Mouse (Mus musculus) kidney, adult 2 months (tissue): ENCODE measurements around the gene Pdx1. TPM values are rescaled to one million over a fixed set of nuclear protein-coding genes. Genes with fewer than 3 reads are reported as not detected.

Source experiments
- DNase-seq: peaks from one replicate; pipeline ENCODE4 v3.0.0; 2021
- H3K27ac ChIP-seq: fragments of 200-500 bp; 2 replicates; pipeline ENCODE4 v1.5.1; 2012; ENCODE audit warnings: low read depth, low read length, control low read depth, inconsistent platforms; ENCODE audit not compliant: insufficient read depth
- H3K27me3 ChIP-seq: fragments of 200-500 bp; replicated peaks from 2 replicates; pipeline ENCODE4 v1.6.1; 2012; ENCODE audit warnings: mild to moderate bottlenecking, moderate library complexity, low read length, inconsistent platforms; ENCODE audit not compliant: control insufficient read depth, insufficient read depth
- H3K36me3 ChIP-seq: fragments of 200-500 bp; 2 replicates; pipeline ENCODE4 v1.6.1; 2012; ENCODE audit warnings: mild to moderate bottlenecking, moderate library complexity, low read length, inconsistent platforms; ENCODE audit not compliant: control insufficient read depth, insufficient read depth
- H3K4me1 ChIP-seq: fragments of 200-500 bp; 2 replicates; pipeline ENCODE4 v1.6.1; 2011; ENCODE audit warnings: low read length; ENCODE audit not compliant: control insufficient read depth, insufficient read depth
- H3K4me3 ChIP-seq: fragments of 200-500 bp; 2 replicates; pipeline ENCODE4 v1.5.1; 2011; ENCODE audit warnings: mild to moderate bottlenecking, low read depth, low read length, control low read depth; ENCODE audit not compliant: insufficient read depth
- CTCF ChIP-seq: fragments of 200-500 bp; conservative IDR thresholded peaks from 2 replicates; pipeline ENCODE4 v1.5.1; 2011; ENCODE audit warnings: low read depth, mild to moderate bottlenecking, control low read depth, low read length, moderate library complexity, mixed read lengths; ENCODE audit not compliant: insufficient read depth, insufficient read length
- POLR2A ChIP-seq: fragments of 200-500 bp; IDR thresholded peaks from one replicate; pipeline ENCODE4 v1.6.1; 2011; ENCODE audit warnings: low read depth, low read length, control low read depth
- WGBS: fragments of 180-500 bp; shearing (Covaris S2); methylation state at CpG from one replicate; pipeline ENCODE4 v1.1.7; 2018; 5-methylcytosine and 5-hydroxymethylcytosine counted together
- polyA plus RNA-seq: library from polyadenylated mRNA; depleted of rRNA; stranded (reverse); fragments of >200 nt; gene quantifications from 2 replicates; pipeline ENCODE4 v1.2.3, GENCODE M21; 2012

Gene Pdx1
- polyA plus RNA-seq, 1 experiment, result not detected

- Histone ChIP-seq H3K4me3 (no peak overlapping the region), H3K27ac (no peak overlapping the region), H3K4me1 (no peaks in the 10 kb centered on the region), H3K36me3 (no peaks in the 10 kb centered on the region), H3K27me3 (no peaks in the 10 kb centered on the region)
- 31% methylated on average over 16 of the region's 16 CpGs for WGBS
- no peak for TF ChIP-seq CTCF
- no peak for TF ChIP-seq POLR2A
- DNase-seq, result no peak
Measured at GRCm38 (mm10) chr5:147291764-147292505, 22.2 kb downstream of the Pdx1 start.

GRCm38 (mm10) chr5:147292506-147293120 is 22.9 kb downstream of the Pdx1 start:
- no peaks in the 10 kb centered on the region for H3K36me3 ChIP-seq
- H3K27me3 ChIP-seq, result no peaks in the 10 kb centered on the region
- H3K27ac ChIP-seq, result no peak overlapping the region
- no peak for TF ChIP-seq POLR2A
- WGBS, result 30% methylated on average over 13 of the region's 13 CpGs
- no peaks in the 10 kb centered on the region for H3K4me1 ChIP-seq
- no peak for DNase-seq
- no peak overlapping the region for H3K4me3 ChIP-seq

DNA sequence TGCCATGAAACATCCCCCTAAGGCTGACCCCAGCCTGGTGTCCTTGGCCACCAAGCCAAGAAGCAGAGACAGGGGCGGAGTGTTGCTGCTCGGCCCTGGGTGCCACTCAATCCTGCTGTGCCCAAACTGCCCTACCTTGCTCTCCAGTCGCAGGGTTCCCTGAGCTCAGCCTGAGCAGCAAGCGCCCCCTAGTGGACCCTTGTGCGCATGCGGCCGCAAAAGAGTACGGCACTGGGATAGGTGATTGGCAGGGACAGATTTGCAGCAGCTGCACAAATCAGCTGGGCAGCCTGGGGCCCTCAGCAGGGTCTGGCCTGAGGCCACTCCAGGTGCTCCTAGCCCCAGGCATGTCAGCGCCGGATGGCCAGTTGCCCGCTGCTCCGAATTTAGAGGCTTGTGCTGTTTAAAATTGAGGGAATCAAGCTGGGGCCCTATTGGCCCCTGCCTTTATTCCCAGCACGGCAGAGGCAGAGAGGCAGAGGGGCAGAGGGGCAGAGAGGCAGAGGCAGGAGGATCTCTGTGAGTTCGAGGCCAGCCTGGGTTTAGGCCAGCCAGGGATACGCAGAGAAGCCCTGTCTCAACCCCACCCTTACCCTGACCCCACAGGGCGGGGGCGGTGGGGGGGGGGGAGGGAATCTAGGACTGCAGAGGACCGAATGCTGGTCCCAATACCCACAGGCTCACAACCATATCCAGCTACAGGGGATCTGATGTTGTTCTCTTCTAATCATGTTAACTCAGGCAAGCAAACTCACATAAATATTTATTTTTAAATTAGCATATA is 23.6 kb downstream of the Pdx1 start:
- peak; percentile 84 for TF ChIP-seq CTCF
- TF ChIP-seq POLR2A, result no peak
- 25% methylated on average over 18 of the region's 18 CpGs for WGBS
- H3K4me1 ChIP-seq, result no peaks in the 10 kb centered on the region
- H3K27ac ChIP-seq, result no peak overlapping the region
- peak; percentile 63 for DNase-seq
- no peaks in the 10 kb centered on the region for H3K36me3 ChIP-seq
- no peak overlapping the region for H3K4me3 ChIP-seq
- no peaks in the 10 kb centered on the region for H3K27me3 ChIP-seq

- TF ChIP-seq POLR2A (no peak), CTCF (peak; percentile 36; the same call in 1 of the 2 replicates)
- H3K36me3 ChIP-seq, result no peaks in the 10 kb centered on the region
- no peak overlapping the region for H3K27ac ChIP-seq
- DNase-seq, result no peak
- 25% methylated on average over 20 of the region's 20 CpGs for WGBS
- no peaks in the 10 kb centered on the region for H3K4me1 ChIP-seq
- no peak overlapping the region for H3K4me3 ChIP-seq
- H3K27me3 ChIP-seq, result no peaks in the 10 kb centered on the region
Measured at GRCm38 (mm10) chr5:147294121-147294520, 24.4 kb downstream of the Pdx1 start.

- Histone ChIP-seq H3K4me1 (no peaks in the 10 kb centered on the region), H3K27ac (no peak overlapping the region), H3K36me3 (no peaks in the 10 kb centered on the region), H3K27me3 (peaks cover 3% of the 10 kb centered on the region; the same call in 1 of the 2 replicates), H3K4me3 (no peak overlapping the region)
- 70% methylated on average over 5 of the region's 5 CpGs for WGBS
- no peak for DNase-seq
- TF ChIP-seq CTCF (no peak), POLR2A (no peak)
Measured at GRCm38 (mm10) chr5:147297249-147297648, 27.5 kb downstream of the Pdx1 start.

GRCm38 (mm10) chr5:147299255-147300000 is 29.7 kb downstream of the Pdx1 start:
- Histone ChIP-seq H3K27ac (no peak overlapping the region), H3K4me3 (no peak overlapping the region), H3K36me3 (no peaks in the 10 kb centered on the region), H3K4me1 (no peaks in the 10 kb centered on the region), H3K27me3 (peaks cover 3% of the 10 kb centered on the region; the same call in 1 of the 2 replicates)
- peak; percentile 63 for TF ChIP-seq CTCF
- TF ChIP-seq POLR2A, result no peak
- WGBS, result 2% methylated on average over 41 of the region's 41 CpGs
- peak; percentile 47 for DNase-seq

- Histone ChIP-seq H3K4me1 (no peaks in the 10 kb centered on the region), H3K27ac (no peak overlapping the region), H3K27me3 (peaks cover 3% of the 10 kb centered on the region; the same call in 1 of the 2 replicates), H3K36me3 (no peaks in the 10 kb centered on the region), H3K4me3 (no peak overlapping the region)
- no peak for TF ChIP-seq CTCF
- no peak for TF ChIP-seq POLR2A
- WGBS, result 5% methylated on average over 4 of the region's 4 CpGs
- no peak for DNase-seq
Measured at GRCm38 (mm10) chr5:147300001-147300363, 30.2 kb downstream of the Pdx1 start.
